Mouse (Mus musculus): ENCODE measurements around the gene Hist1h3c.
"Not testable (repeated sequence)": the region's sequence is repeated elsewhere in the genome, so short reads cannot be mapped to it uniquely, and the experiment has no call there.

The Hist1h3c gene

GRCm38 (mm10) chr13:23740256-23740840 lies 5.1 kb downstream of the Hist1h3c start:
- DNase-seq (ENCODE audit: low read depth in 2 of 2, low spot score in 2 of 2): no peak

GRCm38 (mm10) chr13:23739922-23740252 lies 5.5 kb downstream of the Hist1h3c start:
- DNase-seq (ENCODE audit: low read depth in 2 of 2, low spot score in 2 of 2): no peak

- peak; percentile 88 to 89 for DNase-seq (ENCODE audit: low read depth in 2 of 2, low spot score in 2 of 2)
Measured at GRCm38 (mm10) chr13:23739069-23739921, 6.1 kb downstream of the Hist1h3c start.

- DNase-seq (ENCODE audit: low read depth in 2 of 2, low spot score in 2 of 2): peak; percentile 90 to 91
Measured at GRCm38 (mm10) chr13:23738677-23739068, 6.7 kb downstream of the Hist1h3c start, which contains the start of gene Hist1h1c. TSS of gene Hist1h1c (plus strand) at chr13:23738808.

GRCm38 (mm10) chr13:23738041-23738440 lies 7.4 kb downstream of the Hist1h3c start:
- DNase-seq (ENCODE audit: low read depth in 2 of 2, low spot score in 2 of 2): no peak

- no peak for DNase-seq (ENCODE audit: low read depth in 2 of 2, low spot score in 2 of 2)
Measured at GRCm38 (mm10) chr13:23737091-23737490, 8.3 kb downstream of the Hist1h3c start.

- DNase-seq (ENCODE audit: low read depth in 2 of 2, low spot score in 2 of 2): peak in 1 of 2 experiments; percentile 34
Measured at GRCm38 (mm10) chr13:23732156-23732804, 13.1 kb downstream of the Hist1h3c start.

- no peak for DNase-seq (ENCODE audit: low read depth in 2 of 2, low spot score in 2 of 2)
Measured at GRCm38 (mm10) chr13:23730479-23730878, 14.9 kb downstream of the Hist1h3c start.

GRCm38 (mm10) chr13:23729706-23730105 lies 15.7 kb downstream of the Hist1h3c start:
- no peak for DNase-seq (ENCODE audit: low read depth in 2 of 2, low spot score in 2 of 2)

GRCm38 (mm10) chr13:23729192-23729525 lies 16.2 kb downstream of the Hist1h3c start:
- DNase-seq (ENCODE audit: low read depth in 2 of 2, low spot score in 2 of 2): no peak

GRCm38 (mm10) chr13:23728472-23729191 lies 16.8 kb downstream of the Hist1h3c start:
- no peak for DNase-seq (ENCODE audit: low read depth in 2 of 2, low spot score in 2 of 2)

GRCm38 (mm10) chr13:23725213-23725612 lies 20.2 kb downstream of the Hist1h3c start:
- DNase-seq (ENCODE audit: low read depth in 2 of 2, low spot score in 2 of 2): no peak

GRCm38 (mm10) chr13:23724239-23724638 lies 21.2 kb downstream of the Hist1h3c start:
- DNase-seq (ENCODE audit: low read depth in 2 of 2, low spot score in 2 of 2): no peak

GRCm38 (mm10) chr13:23717593-23718245 lies 27.7 kb downstream of the Hist1h3c start:
- not testable (repeated sequence) for DNase-seq (ENCODE audit: low read depth in 2 of 2, low spot score in 2 of 2)

GRCm38 (mm10) chr13:23717176-23717575 lies 28.2 kb downstream of the Hist1h3c start:
- DNase-seq (ENCODE audit: low read depth in 2 of 2, low spot score in 2 of 2): no peak

GRCm38 (mm10) chr13:23716261-23717042 lies 28.9 kb downstream of the Hist1h3c start:
- no peak for DNase-seq (ENCODE audit: low read depth in 2 of 2, low spot score in 2 of 2)

GRCm38 (mm10) chr13:23710374-23711089 lies 34.9 kb downstream of the Hist1h3c start, which contains the start of gene Hfe:
TSS of gene Hfe (minus strand) at chr13:23710854.
- peak; percentile 42 to 54 for DNase-seq (ENCODE audit: low read depth in 2 of 2, low spot score in 2 of 2)

GRCm38 (mm10) chr13:23709714-23710373 lies 35.6 kb downstream of the Hist1h3c start:
- DNase-seq (ENCODE audit: low read depth in 2 of 2, low spot score in 2 of 2): no peak

- DNase-seq (ENCODE audit: low read depth in 2 of 2, low spot score in 2 of 2): no peak
Measured at GRCm38 (mm10) chr13:23708654-23709053, 36.7 kb downstream of the Hist1h3c start.
